Mouse (Mus musculus): ENCODE results near the gene Sparcl1. TPM values are rescaled to one million over a fixed set of nuclear protein-coding genes. Genes with fewer than 3 reads are reported as not detected.

Gene Sparcl1
- total and polyA plus RNA-seq, 3 experiments: 122 to 219 (median 182) TPM

- Histone ChIP-seq H3K4me3 (no peak overlapping the region), H3K27ac (no peak overlapping the region), H3K4me1 (ENCODE audit: control insufficient read depth, insufficient read depth, low read length) (peaks cover 4% of the 10 kb centered on the region), H3K27me3 (ENCODE audit: control insufficient read depth, insufficient read depth, low read length) (no peaks in the 10 kb centered on the region), H3K36me3 (ENCODE audit: control insufficient read depth, insufficient read depth, low read length) (peaks cover 3% of the 10 kb centered on the region; the same call in 1 of the 2 replicates), H3K9ac (ENCODE audit: low read depth, low read length) (no peak overlapping the region), H3K79me2 (replicated peaks; ENCODE audit: control insufficient read depth, insufficient read depth, low read length) (no peaks in the 10 kb centered on the region)
- no peak for DNase-seq
- intact Hi-C loops (cut with DNase I): loop anchor here (10.0 kb wide), 1 partner anchor 188 kb away; no protein-coding TSS in a partner anchor
- WGBS: 54% methylated on average over 2 of the region's 2 CpGs
- TF ChIP-seq CTCF (IDR thresholded peaks at IDR 0.05): no peak
- TF ChIP-seq POLR2A (IDR thresholded peaks at IDR 0.05; ENCODE audit: insufficient read depth, low read depth, low read length): no peak
- TF ChIP-seq EP300 (IDR thresholded peaks at IDR 0.05; ENCODE audit: insufficient read depth, low read depth, low read length): no peak
These were observed 70.6 kb downstream of the Sparcl1 start for GRCm38 (mm10) chr5:104042906-104043305.

- peak; percentile 36 to 67 for DNase-seq
- Histone ChIP-seq H3K4me1 (ENCODE audit: control insufficient read depth, insufficient read depth, low read length) (peaks cover 4% of the 10 kb centered on the region; the same call in 1 of the 2 replicates), H3K36me3 (ENCODE audit: control insufficient read depth, insufficient read depth, low read length) (peaks cover 4% of the 10 kb centered on the region; the same call in 1 of the 2 replicates), H3K27me3 (ENCODE audit: control insufficient read depth, insufficient read depth, low read length) (no peaks in the 10 kb centered on the region), H3K79me2 (replicated peaks; ENCODE audit: control insufficient read depth, insufficient read depth, low read length) (no peaks in the 10 kb centered on the region), H3K9ac (ENCODE audit: low read depth, low read length) (no peak overlapping the region), H3K27ac (no peak overlapping the region), H3K4me3 (no peak overlapping the region)
- intact Hi-C loops (cut with DNase I): loop anchor here (1.0 kb wide), 1 partner anchor 40 kb away; no protein-coding TSS in a partner anchor
- 59% methylated on average over 6 of the region's 6 CpGs for WGBS
- TF ChIP-seq EP300 (IDR thresholded peaks at IDR 0.05; ENCODE audit: insufficient read depth, low read depth, low read length) (no peak), CTCF (IDR thresholded peaks at IDR 0.05) (peak; percentile 83)
These were observed 74.2 kb downstream of the Sparcl1 start for GRCm38 (mm10) chr5:104039154-104039932.

GRCm38 (mm10) chr5:104036686-104037085 lies 76.8 kb downstream of the Sparcl1 start:
- peaks cover 2% of the 10 kb centered on the region; the same call in 1 of the 2 replicates for H3K4me1 ChIP-seq (ENCODE audit: control insufficient read depth, insufficient read depth, low read length)
- no peak for DNase-seq
- WGBS: 96% methylated on average over 1 of the region's 1 CpGs
- peaks cover 4% of the 10 kb centered on the region; the same call in 1 of the 2 replicates for H3K36me3 ChIP-seq (ENCODE audit: control insufficient read depth, insufficient read depth, low read length)
- TF ChIP-seq CTCF (IDR thresholded peaks at IDR 0.05) (no peak), POLR2A (IDR thresholded peaks at IDR 0.05; ENCODE audit: insufficient read depth, low read depth, low read length) (no peak), EP300 (IDR thresholded peaks at IDR 0.05; ENCODE audit: insufficient read depth, low read depth, low read length) (no peak)
- H3K4me3 ChIP-seq: no peak overlapping the region
- no peaks in the 10 kb centered on the region for H3K79me2 ChIP-seq (replicated peaks; ENCODE audit: control insufficient read depth, insufficient read depth, low read length)
- H3K27ac ChIP-seq: no peak overlapping the region
- no peaks in the 10 kb centered on the region for H3K27me3 ChIP-seq (ENCODE audit: control insufficient read depth, insufficient read depth, low read length)
- intact Hi-C loops (cut with DNase I): no loop called here
- H3K9ac ChIP-seq (ENCODE audit: low read depth, low read length): no peak overlapping the region

- Histone ChIP-seq H3K4me1 (ENCODE audit: control insufficient read depth, insufficient read depth, low read length) (peaks cover 2% of the 10 kb centered on the region; the same call in 1 of the 2 replicates), H3K36me3 (ENCODE audit: control insufficient read depth, insufficient read depth, low read length) (peaks cover 4% of the 10 kb centered on the region; the same call in 1 of the 2 replicates), H3K27ac (no peak overlapping the region), H3K9ac (ENCODE audit: low read depth, low read length) (no peak overlapping the region), H3K4me3 (no peak overlapping the region), H3K79me2 (replicated peaks; ENCODE audit: control insufficient read depth, insufficient read depth, low read length) (no peaks in the 10 kb centered on the region), H3K27me3 (ENCODE audit: control insufficient read depth, insufficient read depth, low read length) (no peaks in the 10 kb centered on the region)
- WGBS: 24% methylated on average over 1 of the region's 1 CpGs
- TF ChIP-seq CTCF (IDR thresholded peaks at IDR 0.05) (no peak), POLR2A (IDR thresholded peaks at IDR 0.05; ENCODE audit: insufficient read depth, low read depth, low read length) (no peak), EP300 (IDR thresholded peaks at IDR 0.05; ENCODE audit: insufficient read depth, low read depth, low read length) (no peak)
- intact Hi-C loops (cut with DNase I): no loop called here
- no peak for DNase-seq
These were observed 77.7 kb downstream of the Sparcl1 start for GRCm38 (mm10) chr5:104035824-104036223.

- Histone ChIP-seq H3K36me3 (ENCODE audit: control insufficient read depth, insufficient read depth, low read length) (peaks cover 4% of the 10 kb centered on the region; the same call in 1 of the 2 replicates), H3K4me1 (ENCODE audit: control insufficient read depth, insufficient read depth, low read length) (peaks cover 2% of the 10 kb centered on the region; the same call in 1 of the 2 replicates), H3K79me2 (replicated peaks; ENCODE audit: control insufficient read depth, insufficient read depth, low read length) (no peaks in the 10 kb centered on the region), H3K9ac (ENCODE audit: low read depth, low read length) (no peak overlapping the region), H3K27ac (no peak overlapping the region), H3K4me3 (no peak overlapping the region), H3K27me3 (ENCODE audit: control insufficient read depth, insufficient read depth, low read length) (no peaks in the 10 kb centered on the region)
- intact Hi-C loops (cut with DNase I): no loop called here
- TF ChIP-seq POLR2A (IDR thresholded peaks at IDR 0.05; ENCODE audit: insufficient read depth, low read depth, low read length) (no peak), EP300 (IDR thresholded peaks at IDR 0.05; ENCODE audit: insufficient read depth, low read depth, low read length) (no peak), CTCF (IDR thresholded peaks at IDR 0.05) (no peak)
- DNase-seq: no peak
These were observed 78.5 kb downstream of the Sparcl1 start for GRCm38 (mm10) chr5:104035066-104035465.
